Mouse (Mus musculus) adrenal gland, postnatal 25 days (tissue): ENCODE results near the gene Fgf22. TPM values are rescaled to one million over a fixed set of nuclear protein-coding genes. Genes with fewer than 3 reads are reported as not detected.

ENCODE experiments used
- DNase-seq: peaks from one replicate; pipeline ENCODE4 v3.0.0; 2021; ENCODE audit warnings: mixed read lengths
- total RNA-seq: library from RNA; stranded (reverse); gene quantifications from 2 replicates; pipeline ENCODE4 v1.2.3, GENCODE M21; 2021

Gene Fgf22
- total RNA-seq, 1 experiment from 2014 or later = not detected

DNA sequence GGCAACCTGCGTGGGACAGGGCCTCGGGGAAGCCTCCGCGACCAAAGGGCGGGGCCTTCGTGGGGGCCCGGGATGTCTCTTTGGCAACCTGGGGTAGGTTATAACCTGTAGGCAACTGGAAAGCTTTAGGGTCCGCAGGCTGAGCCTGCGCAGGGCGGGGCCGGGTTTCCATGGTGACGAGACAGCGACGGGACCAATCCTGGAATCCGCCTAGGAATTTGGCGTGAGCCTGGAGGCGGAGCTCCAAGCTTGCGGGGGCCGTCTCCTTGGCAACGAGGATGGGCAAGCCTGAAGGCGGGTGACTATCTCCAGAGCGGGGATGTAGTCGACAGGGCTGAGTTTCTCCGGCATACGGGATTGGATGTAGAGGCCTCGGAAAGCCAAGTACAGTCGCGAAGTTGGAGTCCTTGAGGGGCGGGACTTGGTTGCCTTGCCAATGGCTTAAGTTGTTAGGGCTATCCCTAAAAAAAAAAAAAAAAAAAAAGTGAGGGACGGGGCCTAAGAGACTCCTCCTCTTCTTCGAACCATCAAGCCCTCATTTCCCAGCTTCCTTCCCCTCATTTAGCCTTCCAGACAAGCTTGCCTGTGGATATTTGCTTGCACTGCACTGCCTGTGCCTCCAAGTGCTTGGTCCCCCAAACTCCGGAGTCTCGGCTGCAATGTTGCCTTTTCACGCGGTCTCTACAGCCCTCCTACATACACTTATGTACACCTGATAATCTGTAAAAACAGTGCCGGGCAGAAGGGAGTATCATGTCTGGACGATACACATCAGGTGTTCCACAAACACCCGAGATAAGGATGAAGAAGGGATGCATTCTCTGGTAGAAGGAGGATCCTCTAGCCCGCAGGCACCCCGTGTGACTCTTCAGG lies 12.7 kb downstream of the Fgf22 start:
- peak; percentile 94 for DNase-seq

GRCm38 (mm10) chr10:79768400-79768799 lies 13.5 kb downstream of the Fgf22 start:
- DNase-seq = peak; percentile 71

DNA sequence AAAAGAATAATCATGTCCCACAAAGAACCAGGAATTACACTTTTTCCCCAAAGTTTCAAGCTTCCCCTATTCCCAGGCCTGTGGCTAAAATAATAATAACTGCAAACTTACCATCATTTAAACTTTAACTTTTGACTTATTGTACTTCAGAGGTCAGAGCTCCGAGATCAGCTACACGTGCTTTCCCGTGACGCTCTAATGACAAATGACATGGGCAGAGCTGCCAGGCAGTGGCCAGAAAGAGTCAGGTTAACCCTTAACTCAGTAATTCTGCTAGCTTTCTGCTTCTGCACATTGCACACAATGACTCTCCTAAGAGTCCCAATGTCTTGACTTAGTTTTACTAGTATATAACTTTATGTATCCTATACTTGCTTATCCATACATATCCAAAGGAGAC lies 14.5 kb downstream of the Fgf22 start:
- DNase-seq = no peak

GRCm38 (mm10) chr10:79772320-79772719 lies 17.4 kb downstream of the Fgf22 start:
- no peak for DNase-seq

GRCm38 (mm10) chr10:79773208-79773607 lies 18.3 kb downstream of the Fgf22 start:
- DNase-seq = no peak

DNA sequence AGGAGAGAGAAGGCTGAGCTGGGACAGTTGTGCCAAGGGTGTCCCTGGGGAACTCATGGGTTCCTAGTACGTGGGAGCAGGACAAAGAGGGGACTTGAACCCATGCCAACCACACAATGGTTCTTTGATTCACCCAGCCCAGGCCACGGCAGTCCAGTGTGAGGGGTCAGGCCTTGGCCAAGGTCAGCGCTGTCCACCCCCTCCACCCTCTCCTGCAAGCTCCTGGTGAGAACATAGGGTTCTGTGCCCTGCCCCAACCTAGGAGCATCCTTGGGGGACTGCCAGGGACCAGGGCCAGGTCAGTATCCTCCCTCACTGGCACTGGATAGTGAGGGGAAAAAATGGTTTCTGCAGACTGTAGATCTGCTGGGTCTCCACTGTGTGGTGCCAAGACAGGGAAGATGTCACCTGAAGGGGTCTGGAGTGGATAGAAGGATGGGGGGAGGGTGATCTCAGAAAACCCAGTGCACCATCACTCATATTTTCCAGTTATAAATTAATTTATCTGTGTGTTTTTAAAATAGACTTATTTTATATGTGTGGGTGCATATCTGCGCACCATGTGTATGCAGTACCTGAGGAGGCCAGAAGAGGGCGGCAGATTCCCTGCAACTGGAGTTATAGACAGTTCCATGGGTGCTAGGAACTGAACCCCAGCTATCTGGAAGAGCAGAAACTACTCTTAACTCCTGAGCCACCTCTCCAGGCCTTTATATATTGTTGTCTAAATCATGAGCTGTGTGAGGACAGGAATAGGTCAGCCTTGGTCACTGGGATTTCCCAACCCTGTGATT lies 19.8 kb downstream of the Fgf22 start:
- DNase-seq = no peak

GRCm38 (mm10) chr10:79777103-79777531 lies 22.2 kb downstream of the Fgf22 start, which contains the start of gene Fstl3:
TSS of gene Fstl3 (plus strand) at chr10:79777272.
- DNase-seq = peak; percentile 70

DNA sequence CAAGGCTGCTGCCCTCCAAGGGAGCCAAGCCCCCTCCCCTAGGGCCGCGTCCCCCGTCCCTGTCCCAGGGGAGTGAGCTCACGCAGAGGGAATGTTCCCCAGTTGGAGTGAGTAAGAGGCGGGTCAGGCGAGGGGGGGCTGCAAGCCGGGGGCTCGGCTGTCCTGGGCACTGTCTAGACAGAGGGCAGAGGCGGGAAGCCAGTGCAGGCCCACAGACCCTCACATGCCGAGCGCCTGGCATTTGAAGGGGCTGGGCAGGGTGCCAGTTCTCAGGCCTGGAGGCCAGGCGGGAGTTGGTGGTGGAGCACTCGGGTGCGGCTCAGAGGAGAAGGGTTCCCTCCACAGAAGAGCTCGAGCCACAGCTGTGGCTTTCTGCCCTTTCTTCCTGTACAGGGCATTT lies 23.1 kb downstream of the Fgf22 start:
- peak; percentile 65 for DNase-seq

GRCm38 (mm10) chr10:79779193-79779592 lies 24.3 kb downstream of the Fgf22 start:
- no peak for DNase-seq

DNA sequence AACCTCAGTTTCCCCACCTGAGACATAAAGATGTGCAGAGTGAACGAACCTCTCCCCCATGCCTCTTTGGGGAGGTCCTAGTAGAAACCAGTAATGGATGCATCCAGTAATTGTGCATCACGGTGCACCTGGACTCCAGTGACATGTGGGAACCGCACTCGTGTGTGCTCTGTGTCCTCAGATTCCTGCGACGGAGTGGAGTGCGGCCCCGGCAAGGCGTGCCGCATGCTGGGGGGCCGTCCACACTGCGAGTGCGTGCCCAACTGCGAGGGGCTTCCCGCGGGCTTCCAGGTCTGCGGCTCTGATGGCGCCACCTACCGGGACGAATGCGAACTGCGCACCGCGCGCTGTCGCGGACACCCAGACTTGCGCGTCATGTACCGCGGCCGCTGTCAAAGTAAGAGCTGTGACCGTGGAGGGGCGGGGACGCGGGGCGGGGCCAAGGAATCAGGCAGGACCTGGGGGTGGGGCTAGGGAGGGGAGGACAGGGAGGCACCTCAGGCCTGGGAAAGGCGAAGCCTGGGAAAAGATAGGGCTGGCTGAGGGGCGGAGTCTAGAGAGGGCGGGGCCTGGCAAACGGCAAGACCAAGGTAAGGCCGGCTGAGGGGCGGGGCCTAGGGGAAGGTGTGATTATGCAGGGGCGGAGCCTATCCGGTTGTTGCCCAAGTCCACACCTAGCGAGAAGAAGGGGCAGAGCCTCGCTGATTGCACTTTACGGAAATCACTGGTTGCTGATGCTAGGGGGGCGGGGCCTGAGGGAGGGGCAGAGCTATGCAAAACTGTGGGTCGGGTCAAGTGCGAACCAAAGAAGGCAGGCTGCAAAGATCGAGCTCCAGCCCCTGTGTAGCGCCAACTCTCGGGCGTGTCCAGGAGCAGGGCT lies 25.1 kb downstream of the Fgf22 start:
- peak; percentile 95 for DNase-seq

DNA sequence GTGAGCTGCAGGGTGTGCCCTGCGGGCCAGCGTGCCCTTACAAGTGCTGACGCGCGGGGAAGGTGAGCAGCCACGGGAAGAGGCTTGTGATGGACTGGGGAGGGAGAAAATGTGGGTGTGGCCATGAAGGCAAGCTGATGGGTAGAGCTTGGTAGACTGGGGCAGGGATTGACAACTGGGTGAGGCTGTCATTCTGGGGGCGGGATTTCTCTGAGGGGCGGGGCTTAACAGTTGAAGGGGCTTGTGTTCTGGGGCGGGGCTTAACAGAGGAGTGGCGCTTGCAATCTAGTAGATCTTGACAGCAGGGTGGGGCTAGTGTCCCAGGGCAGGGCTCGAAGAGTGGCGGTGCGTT lies 25.8 kb downstream of the Fgf22 start:
- no peak for DNase-seq

GRCm38 (mm10) chr10:79781139-79781538 lies 26.3 kb downstream of the Fgf22 start:
- DNase-seq = no peak

DNA sequence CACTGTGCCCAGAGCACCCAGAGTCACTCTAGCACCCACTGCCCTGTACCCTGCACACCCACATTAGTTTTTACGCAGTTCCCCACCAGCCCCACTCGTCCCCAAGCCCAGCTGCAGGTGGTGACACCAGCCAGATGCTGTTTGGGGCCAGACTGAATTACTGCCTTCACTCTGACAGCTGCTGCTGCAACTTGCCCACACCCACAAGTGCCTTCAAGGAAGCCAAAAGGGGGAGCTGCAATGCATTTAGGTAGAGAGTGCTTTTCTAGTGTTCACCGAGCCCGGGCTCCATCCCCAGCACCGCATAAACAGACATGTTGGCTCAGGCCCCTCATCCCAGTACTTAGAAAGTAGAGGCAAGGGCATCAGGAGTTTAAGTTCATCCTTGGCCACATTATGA lies 27.1 kb downstream of the Fgf22 start:
- DNase-seq = no peak

DNA sequence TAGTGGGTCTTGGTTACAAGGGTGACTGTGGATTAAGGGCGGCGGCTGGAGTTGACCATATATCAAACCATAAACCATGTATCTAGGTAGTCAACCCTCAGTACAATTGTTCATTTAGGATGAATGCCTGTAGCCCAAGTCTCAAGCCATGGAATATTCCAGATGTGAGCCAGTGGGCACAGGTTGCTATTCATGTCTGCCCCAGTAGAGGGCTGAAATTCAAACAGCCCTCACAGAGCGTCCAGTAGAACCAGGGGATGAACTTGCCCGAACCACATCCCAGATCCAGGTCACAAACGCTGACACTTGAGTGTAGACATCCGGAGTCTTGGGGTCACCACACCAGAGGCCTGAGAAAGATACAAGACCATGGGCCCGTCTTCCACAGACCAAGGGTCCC lies 28.2 kb downstream of the Fgf22 start:
- DNase-seq = no peak

- peak; percentile 49 for DNase-seq
Measured at GRCm38 (mm10) chr10:79783920-79784800, 29.3 kb downstream of the Fgf22 start.

DNA sequence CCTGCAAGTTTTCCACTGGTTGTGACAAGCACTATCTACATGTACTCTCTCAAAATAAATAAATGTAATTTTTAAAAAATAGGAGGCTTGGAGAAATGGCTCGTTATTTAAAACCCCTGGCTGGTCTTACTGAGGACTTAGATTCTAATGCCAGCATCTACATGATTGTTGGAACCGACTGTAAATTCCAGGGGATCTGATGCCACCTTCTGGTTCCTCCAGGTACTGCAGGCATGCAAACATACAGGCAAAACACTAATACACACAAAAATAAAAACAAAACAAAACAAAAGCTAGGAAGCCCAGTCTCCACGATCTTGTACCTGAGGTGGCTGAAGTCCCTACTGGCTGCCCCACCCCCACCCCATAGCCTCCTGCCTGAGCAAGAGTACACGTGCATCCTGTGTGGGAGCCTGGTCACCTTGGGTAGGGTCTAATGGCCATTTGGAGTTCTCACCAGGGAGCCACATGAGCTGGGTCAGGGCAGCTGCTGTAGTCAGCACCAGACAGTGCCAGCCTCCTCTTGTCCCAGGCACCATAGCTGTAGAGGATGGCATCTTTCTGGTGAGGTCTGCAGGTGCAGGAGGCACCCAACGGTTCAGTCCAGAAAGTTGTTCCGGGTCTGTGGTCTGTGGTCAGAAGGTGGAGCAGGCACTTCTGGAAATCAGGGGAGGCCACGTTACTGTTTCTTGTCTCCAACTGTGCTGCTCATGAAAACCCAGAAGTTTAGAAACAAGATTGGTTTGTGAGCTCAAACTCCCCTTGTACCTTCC lies 33.7 kb downstream of the Fgf22 start:
- DNase-seq = peak; percentile 76

DNA sequence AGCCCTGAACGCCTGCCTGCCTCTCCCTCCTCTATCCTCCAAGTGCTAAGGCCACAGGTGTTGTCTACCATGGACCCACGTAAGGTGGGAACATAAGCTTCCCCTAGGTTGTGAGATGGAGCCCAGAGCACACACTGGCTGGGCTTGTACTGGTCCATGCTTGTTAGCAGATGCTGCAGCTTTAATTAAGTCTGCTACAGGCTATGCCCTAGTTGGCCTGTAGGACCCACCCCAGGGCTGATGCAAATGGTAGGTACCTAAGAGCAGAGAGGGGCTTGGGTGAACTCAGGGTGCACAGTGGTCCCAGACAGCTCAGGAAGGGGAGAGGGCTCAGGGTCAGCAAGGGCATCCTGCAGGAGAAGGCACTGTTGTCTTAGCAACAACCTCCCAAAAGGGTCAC lies 34.7 kb downstream of the Fgf22 start:
- no peak for DNase-seq

GRCm38 (mm10) chr10:79790861-79791260 lies 36.0 kb downstream of the Fgf22 start, which contains the start of gene Prss57:
TSS of gene Prss57 (minus strand) at chr10:79790961.
- no peak for DNase-seq

DNA sequence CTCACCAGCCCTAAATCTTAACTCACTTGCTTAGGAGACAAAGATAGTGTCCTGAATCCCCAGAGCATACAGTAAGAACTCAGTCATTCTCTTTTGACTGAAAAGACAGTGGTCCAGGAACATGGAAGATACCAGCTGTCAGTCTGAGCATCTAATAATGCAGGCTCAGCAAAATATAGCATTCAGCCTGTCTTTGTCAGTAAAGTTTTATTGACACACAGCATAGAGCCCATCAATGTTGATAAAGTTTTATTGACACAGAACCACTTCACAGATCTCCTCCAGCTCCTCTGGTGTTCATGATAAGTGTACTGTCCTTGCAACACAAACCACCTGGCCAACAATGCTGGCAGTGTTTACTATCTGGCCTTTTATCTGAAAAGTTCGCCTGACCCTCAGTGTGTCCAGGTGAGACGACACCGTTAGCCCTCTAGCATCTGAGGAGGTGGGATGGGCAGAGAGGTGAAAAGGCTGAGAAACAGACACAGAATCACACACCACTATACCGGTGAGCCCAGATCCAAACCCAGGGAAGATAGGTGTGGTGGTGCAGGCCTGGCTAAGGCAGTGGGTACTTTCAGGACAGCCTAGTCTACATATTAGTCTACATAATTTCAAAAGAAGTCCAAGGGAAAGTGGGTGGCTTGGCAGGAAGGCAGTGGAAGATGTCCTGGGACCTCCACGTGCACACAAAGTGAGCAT lies 37.6 kb downstream of the Fgf22 start:
- DNase-seq = no peak
